24 mouse cellular contexts compared by ENCODE assay signal in the genomic region with DNA sequence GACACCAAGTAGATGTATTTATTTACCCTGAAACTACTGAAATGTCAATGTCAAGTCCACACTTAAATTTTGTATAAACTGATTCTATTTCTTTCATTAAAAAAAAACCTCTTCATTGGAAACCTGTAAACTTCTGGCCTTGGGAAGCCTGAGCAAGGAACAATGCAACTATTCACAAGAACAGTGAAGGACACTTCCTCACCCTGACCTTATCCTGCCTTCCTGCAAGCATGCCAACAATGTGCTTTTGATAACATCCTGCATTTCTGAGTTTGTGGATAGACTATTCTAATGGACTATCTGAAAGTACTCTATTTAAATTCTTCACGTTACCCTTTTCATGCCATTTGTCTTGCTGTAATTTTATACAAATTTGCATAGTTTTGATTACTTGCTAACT. TPM values are rescaled to one million over a fixed set of nuclear protein-coding genes. Genes with fewer than 3 reads are reported as not detected.
DNase-seq lines count a peak whose midpoint lies in the region; ATAC-seq and TF ChIP-seq lines count a peak whose summit lies in the region.
"Had no signal": no experiment of that assay in that cellular context is flagged by ENCODE, and none has a peak within 500 bp of the region (broad histone marks: within the 10 kb centered on the region; RNA-seq: fewer than 3 reads in every experiment).

No protein-coding gene starts in this region.

- H3K9ac ChIP-seq in heart, embryonic 12.5 days: no peak overlapping the region
- H3K9ac ChIP-seq in lung, embryonic 15.5 days: no peak overlapping the region
- H3K9ac ChIP-seq in liver, postnatal 0 days (replicated peaks): no peak overlapping the region
- H3K9ac ChIP-seq: hindbrain, embryonic 12.5 days; limb, embryonic 12.5 days; liver, embryonic 12.5 days; neural tube, embryonic 13.5 days had no signal

- TF ChIP-seq CTCF in lung, adult 2 months (IDR thresholded peaks at IDR 0.05; ENCODE audit: insufficient read depth, low read length): no peak
- TF ChIP-seq CTCF in liver, postnatal 0 days (IDR thresholded peaks at IDR 0.05; ENCODE audit: low read depth): no peak

- H3K4me3 ChIP-seq in heart, embryonic 12.5 days: no peak overlapping the region
- H3K4me3 ChIP-seq in lung, embryonic 15.5 days: no peak overlapping the region
- H3K4me3 ChIP-seq in lung, adult 2 months (replicated peaks; ENCODE audit: extremely low read depth, low read depth, low read length): no peak overlapping the region
- H3K4me3 ChIP-seq in liver, postnatal 0 days (ENCODE audit: low read depth, low read length): no peak overlapping the region
- H3K4me3 ChIP-seq: forebrain, embryonic 10.5 days; gastrocnemius, adult 2 months; hindbrain, embryonic 12.5 days; limb, embryonic 12.5 days; liver, embryonic 12.5 days; megakaryocyte, embryonic 14.5 days; neural tube, embryonic 13.5 days had no signal

- H3K27me3 ChIP-seq in heart, embryonic 12.5 days (replicated peaks): no peaks in the 10 kb centered on the region
- H3K27me3 ChIP-seq in lung, embryonic 15.5 days: no peaks in the 10 kb centered on the region
- H3K27me3 ChIP-seq in liver, postnatal 0 days (ENCODE audit: insufficient read depth, low read length): no peaks in the 10 kb centered on the region
- H3K27me3 ChIP-seq: hindbrain, embryonic 12.5 days; limb, embryonic 12.5 days; liver, embryonic 12.5 days; megakaryocyte, embryonic 14.5 days; neural tube, embryonic 13.5 days had no signal

- WGBS in heart, embryonic 12.5 days: 8% methylated on average over 1 of the region's 1 CpGs
- WGBS in lung, embryonic 15.5 days: 44% methylated on average over 1 of the region's 1 CpGs
- WGBS in lung, adult 2 months: 45% methylated on average over 1 of the region's 1 CpGs
- 67% methylated on average over 1 of the region's 1 CpGs for WGBS in liver, postnatal 0 days (ENCODE audit: insufficient replicate concordance)

- peaks cover 17% of the 10 kb centered on the region for H3K4me1 ChIP-seq in heart, embryonic 12.5 days (replicated peaks)
- peaks cover 17% of the 10 kb centered on the region; the same call in 1 of the 2 replicates for H3K4me1 ChIP-seq in lung, embryonic 15.5 days
- peaks cover 4% of the 10 kb centered on the region for H3K4me1 ChIP-seq in lung, adult 2 months (ENCODE audit: control insufficient read depth, insufficient read depth, low read length)
- H3K4me1 ChIP-seq in liver, postnatal 0 days (ENCODE audit: insufficient read depth): peaks cover 16% of the 10 kb centered on the region
- H3K4me1 ChIP-seq: neural tube, embryonic 13.5 days had no signal

- no peaks in the 10 kb centered on the region for H3K9me3 ChIP-seq in heart, embryonic 12.5 days (replicated peaks)
- no peaks in the 10 kb centered on the region for H3K9me3 ChIP-seq in lung, embryonic 15.5 days
- H3K9me3 ChIP-seq in liver, postnatal 0 days (ENCODE audit: low read length): no peaks in the 10 kb centered on the region
- H3K9me3 ChIP-seq: forebrain, embryonic 10.5 days; hindbrain, embryonic 12.5 days; limb, embryonic 12.5 days; liver, embryonic 12.5 days; megakaryocyte, embryonic 14.5 days; neural tube, embryonic 13.5 days had no signal

- H3K36me3 ChIP-seq in heart, embryonic 12.5 days: no peaks in the 10 kb centered on the region
- no peaks in the 10 kb centered on the region for H3K36me3 ChIP-seq in lung, embryonic 15.5 days
- no peaks in the 10 kb centered on the region for H3K36me3 ChIP-seq in liver, postnatal 0 days (replicated peaks; ENCODE audit: insufficient read depth, low read length)
- H3K36me3 ChIP-seq: forebrain, embryonic 10.5 days; hindbrain, embryonic 12.5 days; limb, embryonic 12.5 days; liver, embryonic 12.5 days; neural tube, embryonic 13.5 days had no signal

- no peak overlapping the region for H3K4me2 ChIP-seq in heart, embryonic 12.5 days
- H3K4me2 ChIP-seq in lung, embryonic 15.5 days: no peak overlapping the region
- H3K4me2 ChIP-seq in liver, postnatal 0 days (ENCODE audit: low read depth, low read length): no peak overlapping the region
- H3K4me2 ChIP-seq: hindbrain, embryonic 12.5 days; limb, embryonic 12.5 days; liver, embryonic 12.5 days; neural tube, embryonic 13.5 days had no signal

- peak; percentile 59 to 86 for DNase-seq in adrenal gland, adult (ENCODE audit: inconsistent age in 2 of 2, low spot score in 1 of 2)
- DNase-seq in adrenal gland, adult 18-20 months (ENCODE audit: low spot score in 2 of 2): no peak
- DNase-seq in heart, adult 11 months: no peak
- DNase-seq in lung, adult 2 months: no peak
- DNase-seq in c-Kit-positive CD71-positive TER-119-positive erythroid progenitor cells, embryonic 14.5 days (ENCODE audit: low spot score): no peak
- no peak for DNase-seq in liver, postnatal 0 days
- DNase-seq: cerebellum, adult 18-20 months; cerebellum, postnatal 25 days; gastrocnemius, adult 2 months; kidney, adult 8-10 months; lung, postnatal 14 days; midbrain, embryonic 14.5 days; right cerebral cortex, adult 18-20 months; thymus, postnatal 14 days had no signal

- no peak for TF ChIP-seq EP300 in liver, postnatal 0 days (IDR thresholded peaks at IDR 0.05; ENCODE audit: low read depth)

- no peak for TF ChIP-seq POLR2A in lung, adult 2 months (IDR thresholded peaks at IDR 0.05; ENCODE audit: borderline replicate concordance, extremely low read depth, low read depth, low read length)

- peak overlapping the region; percentile 57 for H3K27ac ChIP-seq in heart, embryonic 12.5 days (ENCODE audit: poor library complexity, severe bottlenecking)
- H3K27ac ChIP-seq in lung, embryonic 15.5 days: peak overlapping the region; percentile 31; the same call in 1 of the 2 replicates
- no peak overlapping the region for H3K27ac ChIP-seq in liver, postnatal 0 days (ENCODE audit: low read depth)
- H3K27ac ChIP-seq: forebrain, embryonic 10.5 days; gastrocnemius, adult 2 months; hindbrain, embryonic 12.5 days; limb, embryonic 12.5 days; liver, embryonic 12.5 days; neural tube, embryonic 13.5 days; stomach, postnatal 0 days had no signal

- 0 out of 2 replicates have a peak, but pooled peaks have one; percentile 45 for ATAC-seq in heart, embryonic 12.5 days (ENCODE audit: insufficient number of reproducible peaks, low FRiP score)
- no peak for ATAC-seq in lung, embryonic 15.5 days (ENCODE audit: borderline replicate concordance, extremely low read depth, low FRiP score, low TSS enrichment)
- no peak for ATAC-seq in liver, postnatal 0 days
- ATAC-seq: CD4-positive, CD25-positive, alpha-beta regulatory T cell, adult 4 months had no signal

RNA-seq across cellular contexts. Expression of gene Nabp1, which starts 53.1 kb away (rescaled TPM):
- total RNA-seq in adrenal gland, adult 18-20 months (2021): 10 to 100 TPM; 36.3 to 44.6 TPM
- polyA plus RNA-seq in heart, embryonic 12.5 days (2016; fragmentation: Nextera tagmentation; extraction: Ambion mirVana): 17.6 and 17.7 TPM in 2 replicates
- 7.6 and 10.3 TPM in 2 replicates for polyA plus RNA-seq in lung, embryonic 15.5 days (2015; fragmentation: Nextera tagmentation; extraction: Ambion mirVana)
- 12.5 and 15.9 TPM in 2 replicates for polyA plus RNA-seq in lung, adult 2 months (2012; rRNA removed)
- 6.2 and 7.2 TPM in 2 replicates for polyA plus RNA-seq in liver, postnatal 0 days (2015; fragmentation: Nextera tagmentation; extraction: Ambion mirVana)

Comparison
In these comparisons a context has a peak if more than half of its experiments do, and no peak if none do; other contexts are left out.
1. DNase-seq: peak in adrenal gland, adult (2 of 2); none in adrenal gland, adult 18-20 months (0 of 2), heart, adult 11 months (single experiment), lung, adult 2 months (single experiment), c-Kit-positive CD71-positive TER-119-positive erythroid progenitor cells, embryonic 14.5 days (single experiment) and liver, postnatal 0 days (single experiment).